Mouse (Mus musculus): Measurements from ENCODE around the gene Rrh.

DNA sequence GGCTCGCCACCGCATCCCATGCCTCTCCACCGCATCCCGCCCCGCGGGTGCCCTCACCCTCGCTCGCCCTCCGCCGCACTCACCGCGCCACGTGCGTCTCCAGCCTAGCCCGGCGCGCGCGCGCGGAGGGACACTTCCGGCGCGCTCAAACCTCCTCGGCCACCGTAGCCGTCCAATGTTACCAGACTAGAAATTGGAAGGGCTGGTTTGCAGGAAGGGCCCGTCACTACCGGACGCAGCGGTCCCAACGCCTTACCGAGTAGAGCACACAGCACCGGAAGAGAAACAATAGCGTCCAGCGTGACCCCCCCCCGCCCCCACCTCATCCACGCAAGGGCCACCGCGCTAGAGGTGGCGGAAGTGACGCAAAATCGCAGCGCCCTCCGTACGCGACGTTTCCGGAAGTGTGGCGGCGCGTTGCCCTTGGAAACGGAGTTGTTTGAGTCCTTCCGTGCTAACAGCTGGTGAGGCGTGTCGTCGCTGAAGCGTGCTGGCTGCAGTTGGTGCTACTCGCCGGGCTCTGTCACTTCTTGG is 8.7 kb upstream of the Rrh start, which contains the start of gene Gar1:
- TF ChIP-seq POLR2A (IDR thresholded peaks at IDR 0.05; ENCODE audit: borderline replicate concordance, extremely low read depth, low read depth, low read length) (peak; percentile 45; the same call in 1 of the 2 replicates), CTCF (IDR thresholded peaks at IDR 0.05; ENCODE audit: insufficient read depth, low read length) (no peak)
